Mouse (Mus musculus): ENCODE measurements around the gene Irgc1. TPM values are rescaled to one million over a fixed set of nuclear protein-coding genes. Genes with fewer than 3 reads are reported as not detected.

Gene Irgc1
- polyA plus RNA-seq, 1 experiment from 2014 or later = not detected

DNA sequence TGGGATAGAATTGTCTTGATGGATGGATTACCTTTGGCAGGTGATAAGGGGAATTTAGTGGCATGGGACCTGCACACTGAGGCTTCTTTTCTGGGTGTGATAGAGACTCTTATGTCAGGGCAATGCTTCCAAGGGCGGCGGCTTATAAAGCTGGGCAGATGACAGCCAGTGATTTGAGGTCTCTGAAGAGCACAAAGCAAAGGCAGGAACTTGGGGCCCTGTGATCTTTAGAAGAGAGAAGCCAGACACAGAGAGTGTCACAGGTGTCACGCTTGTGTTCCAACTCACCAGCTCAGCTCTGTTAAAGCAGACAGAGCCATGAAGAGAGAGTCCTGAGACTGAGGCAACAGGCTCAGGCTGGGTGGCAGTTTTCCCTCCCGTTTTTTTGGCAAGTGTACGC is 15.8 kb upstream of the Irgc1 start:
- H3K27ac ChIP-seq (ENCODE audit: low read depth, low read length) = no peak overlapping the region
- peaks cover 4% of the 10 kb centered on the region; the same call in 1 of the 2 replicates for H3K9me3 ChIP-seq (ENCODE audit: control insufficient read depth, low read length)
- WGBS = 88% methylated on average over 5 of the region's 5 CpGs
- H3K9ac ChIP-seq (ENCODE audit: low read length) = no peak overlapping the region
- no peaks in the 10 kb centered on the region for H3K27me3 ChIP-seq (ENCODE audit: control insufficient read depth, insufficient read depth, low read length)
- no peaks in the 10 kb centered on the region; the same call in 1 of the 2 replicates for H3K4me1 ChIP-seq (replicated peaks; ENCODE audit: control insufficient read depth, insufficient read depth, low read length)
- H3K4me2 ChIP-seq (ENCODE audit: low read depth, low read length, severe bottlenecking) = no peak overlapping the region
- H3K36me3 ChIP-seq (ENCODE audit: control insufficient read depth, insufficient read depth, low read length) = no peaks in the 10 kb centered on the region
- no peak overlapping the region for H3K4me3 ChIP-seq (ENCODE audit: low read depth, low read length)
- DNase-seq (ENCODE audit: low spot score) (no peak), ATAC-seq (replicated peaks; ENCODE audit: low FRiP score) (no peak)

DNA sequence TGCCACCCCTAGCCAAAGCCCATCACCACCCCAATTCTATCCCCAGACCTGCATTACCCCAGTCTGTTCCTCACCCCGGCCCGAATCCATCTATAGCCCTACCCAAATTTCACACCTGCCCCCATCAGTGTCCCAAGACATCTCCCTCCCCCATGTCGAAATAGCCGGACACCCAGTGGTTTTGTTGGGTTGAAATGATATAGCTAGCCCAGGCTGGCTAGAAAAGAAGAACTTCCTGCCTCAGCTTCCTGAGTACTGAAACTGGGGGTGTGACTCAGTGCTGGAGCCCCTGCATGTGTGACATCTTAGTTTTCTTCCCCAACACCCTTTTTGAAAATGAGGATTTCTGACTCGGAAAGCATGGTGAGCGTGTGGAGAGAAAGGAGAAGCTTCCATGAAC is 14.7 kb upstream of the Irgc1 start:
- DNase-seq (ENCODE audit: low spot score) (no peak), ATAC-seq (replicated peaks; ENCODE audit: low FRiP score) (no peak)
- Histone ChIP-seq H3K9me3 (ENCODE audit: control insufficient read depth, low read length) (peaks cover 4% of the 10 kb centered on the region; the same call in 1 of the 2 replicates), H3K9ac (ENCODE audit: low read length) (no peak overlapping the region), H3K4me3 (ENCODE audit: low read depth, low read length) (no peak overlapping the region), H3K36me3 (ENCODE audit: control insufficient read depth, insufficient read depth, low read length) (no peaks in the 10 kb centered on the region), H3K27ac (ENCODE audit: low read depth, low read length) (no peak overlapping the region), H3K4me1 (replicated peaks; ENCODE audit: control insufficient read depth, insufficient read depth, low read length) (peaks cover 3% of the 10 kb centered on the region; the same call in 1 of the 2 replicates), H3K4me2 (ENCODE audit: low read depth, low read length, severe bottlenecking) (no peak overlapping the region), H3K27me3 (ENCODE audit: control insufficient read depth, insufficient read depth, low read length) (peaks cover 2% of the 10 kb centered on the region; the same call in 1 of the 2 replicates)
- WGBS = 79% methylated on average over 6 of the region's 6 CpGs

DNA sequence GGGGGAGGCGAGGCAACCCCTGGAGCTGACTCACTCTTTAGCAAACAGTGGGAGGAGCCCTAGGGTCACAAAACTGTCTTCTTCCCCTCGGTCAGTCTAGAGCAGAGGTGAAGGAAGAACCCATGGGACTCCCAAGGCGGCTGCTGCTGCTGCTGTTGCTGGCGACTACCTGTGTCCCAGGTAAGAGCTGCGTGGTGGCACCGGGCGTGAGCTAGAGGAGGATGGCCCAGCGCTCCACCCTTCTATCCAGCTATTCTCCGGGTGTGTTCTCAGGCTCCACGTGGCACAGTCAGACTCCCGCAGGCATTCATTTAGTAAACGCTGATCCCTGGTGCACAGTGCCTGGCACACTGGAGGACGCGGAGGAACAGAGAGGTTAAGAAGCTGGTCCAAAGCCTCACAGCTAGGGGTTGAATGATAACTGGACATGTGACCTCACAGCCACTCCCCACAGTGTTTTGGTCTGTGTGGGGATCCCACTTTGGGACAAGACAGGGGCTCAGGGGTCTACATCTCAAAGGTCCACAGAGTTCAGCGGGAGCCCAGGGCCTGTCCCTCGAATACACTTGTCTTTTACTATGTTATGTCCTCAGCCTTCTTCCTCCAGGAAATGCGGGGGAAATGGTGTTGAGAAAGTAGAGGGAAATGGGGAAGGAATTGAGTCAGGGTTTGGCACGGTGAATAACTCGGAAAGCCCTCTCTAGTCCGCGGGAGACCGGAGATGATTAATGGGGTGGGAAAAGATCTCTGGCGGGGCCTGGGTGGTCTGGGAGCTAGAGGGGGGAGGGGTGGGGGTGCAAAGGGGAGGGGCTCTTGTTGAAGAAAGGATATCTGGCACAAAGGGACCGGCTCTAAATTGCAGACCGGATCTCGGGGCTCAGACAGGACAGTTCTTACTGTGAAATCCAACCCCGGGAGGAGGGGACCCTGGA is 10.6 kb upstream of the Irgc1 start, which contains the start of gene Plaur:
Plaur (plus strand) TSS at position 97 of the 932 bp plus-strand sequence.
- 0 out of 2 replicates have a peak, but pooled peaks have one; percentile 33 for ATAC-seq (replicated peaks; ENCODE audit: low FRiP score)
- Histone ChIP-seq H3K27me3 (ENCODE audit: control insufficient read depth, insufficient read depth, low read length) (peaks cover 2% of the 10 kb centered on the region; the same call in 1 of the 2 replicates), H3K9ac (ENCODE audit: low read length) (no peak within 1 kb of the TSS), H3K36me3 (ENCODE audit: control insufficient read depth, insufficient read depth, low read length) (no peaks in the 10 kb centered on the region), H3K4me1 (replicated peaks; ENCODE audit: control insufficient read depth, insufficient read depth, low read length) (peaks cover 3% of the 10 kb centered on the region; the same call in 1 of the 2 replicates), H3K27ac (ENCODE audit: low read depth, low read length) (no peak within 1 kb of the TSS), H3K9me3 (ENCODE audit: control insufficient read depth, low read length) (no peaks in the 10 kb centered on the region), H3K4me3 (ENCODE audit: low read depth, low read length) (no peak within 1 kb of the TSS), H3K4me2 (ENCODE audit: low read depth, low read length, severe bottlenecking) (peak within 1 kb of the TSS; percentile 26)
- no peak for DNase-seq (ENCODE audit: low spot score)
- WGBS = 12% methylated on average over 27 of the region's 27 CpGs

DNA sequence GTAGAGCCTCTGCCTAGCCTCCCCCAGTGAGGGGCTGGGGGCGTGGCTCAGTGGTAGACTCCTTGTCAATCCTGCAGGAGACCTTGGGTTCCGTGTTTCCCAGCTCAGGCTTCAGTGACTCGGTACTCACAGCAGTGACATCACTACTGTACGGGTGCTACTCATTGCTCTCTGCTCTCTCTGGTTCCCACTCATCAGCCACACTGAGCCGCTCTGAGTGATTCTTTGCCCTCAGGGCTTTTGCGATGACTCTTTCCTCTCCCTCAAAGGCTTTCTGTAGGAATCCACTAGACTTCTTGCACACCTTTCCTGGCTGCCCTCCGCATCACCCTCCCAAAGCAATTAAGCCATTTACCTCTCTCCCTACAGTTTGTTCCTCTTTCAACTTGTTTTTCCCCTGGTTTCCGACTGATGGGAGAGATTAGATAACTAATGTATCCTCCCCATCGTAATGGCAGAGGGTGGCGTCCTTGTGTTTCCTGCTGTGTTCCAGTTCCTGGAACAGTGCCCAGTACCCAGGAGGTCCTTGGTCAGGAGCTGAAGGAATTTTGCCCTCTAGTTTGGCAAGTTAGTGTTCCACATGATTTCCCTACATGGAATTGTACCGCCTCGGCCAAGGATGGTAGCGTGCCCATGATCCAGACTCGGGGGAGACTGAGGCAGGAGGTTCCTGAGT is 9.4 kb upstream of the Irgc1 start:
- Histone ChIP-seq H3K36me3 (ENCODE audit: control insufficient read depth, insufficient read depth, low read length) (no peaks in the 10 kb centered on the region), H3K27me3 (ENCODE audit: control insufficient read depth, insufficient read depth, low read length) (peaks cover 2% of the 10 kb centered on the region; the same call in 1 of the 2 replicates), H3K9me3 (ENCODE audit: control insufficient read depth, low read length) (no peaks in the 10 kb centered on the region), H3K9ac (ENCODE audit: low read length) (no peak overlapping the region), H3K4me1 (replicated peaks; ENCODE audit: control insufficient read depth, insufficient read depth, low read length) (peaks cover 3% of the 10 kb centered on the region; the same call in 1 of the 2 replicates), H3K4me3 (ENCODE audit: low read depth, low read length) (no peak overlapping the region), H3K27ac (ENCODE audit: low read depth, low read length) (no peak overlapping the region), H3K4me2 (ENCODE audit: low read depth, low read length, severe bottlenecking) (no peak overlapping the region)
- ATAC-seq (replicated peaks; ENCODE audit: low FRiP score) (no peak), DNase-seq (ENCODE audit: low spot score) (no peak)
- WGBS = 73% methylated on average over 14 of the region's 14 CpGs

DNA sequence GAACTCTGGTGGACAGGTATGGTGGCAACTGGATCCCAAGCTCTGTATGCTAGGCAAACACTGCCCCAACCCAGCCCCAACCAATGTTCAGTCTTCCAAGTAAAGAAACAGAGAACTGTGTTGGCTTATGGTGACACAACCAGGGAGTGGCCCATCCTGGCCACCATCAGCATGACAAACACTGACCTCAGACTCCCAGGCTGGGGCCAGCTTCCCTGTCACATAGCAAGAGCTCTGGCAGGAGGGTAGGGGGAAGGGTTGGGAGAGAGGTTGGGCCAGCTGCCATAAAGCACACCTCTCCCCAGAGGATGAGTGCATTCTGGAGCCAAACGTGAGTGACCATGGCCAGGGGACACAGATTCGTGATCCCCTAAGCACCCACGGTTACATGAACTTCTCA is 7.7 kb upstream of the Irgc1 start:
- 85% methylated on average over 3 of the region's 3 CpGs for WGBS
- Histone ChIP-seq H3K27ac (ENCODE audit: low read depth, low read length) (no peak overlapping the region), H3K9me3 (ENCODE audit: control insufficient read depth, low read length) (no peaks in the 10 kb centered on the region), H3K4me3 (ENCODE audit: low read depth, low read length) (no peak overlapping the region), H3K9ac (ENCODE audit: low read length) (no peak overlapping the region), H3K4me2 (ENCODE audit: low read depth, low read length, severe bottlenecking) (no peak overlapping the region), H3K4me1 (replicated peaks; ENCODE audit: control insufficient read depth, insufficient read depth, low read length) (peaks cover 3% of the 10 kb centered on the region; the same call in 1 of the 2 replicates), H3K27me3 (ENCODE audit: control insufficient read depth, insufficient read depth, low read length) (peaks cover 2% of the 10 kb centered on the region; the same call in 1 of the 2 replicates), H3K36me3 (ENCODE audit: control insufficient read depth, insufficient read depth, low read length) (no peaks in the 10 kb centered on the region)
- ATAC-seq (replicated peaks; ENCODE audit: low FRiP score) = no peak
- no peak for DNase-seq (ENCODE audit: low spot score)

DNA sequence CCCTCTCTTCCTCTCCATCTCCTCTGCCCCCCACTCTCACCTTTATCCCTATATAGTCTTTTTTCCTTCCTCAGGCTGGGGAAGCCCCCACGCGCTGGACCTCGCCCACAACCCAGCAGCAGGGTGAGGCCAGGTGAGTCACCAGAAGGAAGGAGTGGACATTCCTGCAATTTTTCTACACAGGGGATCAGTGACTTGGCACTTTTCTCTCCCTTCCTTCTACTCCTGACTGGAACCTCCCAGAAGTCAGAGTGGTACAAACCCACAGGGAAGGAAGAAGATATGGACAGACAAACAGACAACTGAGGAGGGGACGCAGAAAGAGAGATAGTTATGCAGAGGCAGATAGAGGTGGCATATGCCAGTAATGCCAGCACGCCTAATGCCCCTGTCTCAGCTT is 7.3 kb upstream of the Irgc1 start:
- H3K4me2 ChIP-seq (ENCODE audit: low read depth, low read length, severe bottlenecking) = no peak overlapping the region
- no peak overlapping the region for H3K9ac ChIP-seq (ENCODE audit: low read length)
- ATAC-seq (replicated peaks; ENCODE audit: low FRiP score) = no peak
- H3K4me3 ChIP-seq (ENCODE audit: low read depth, low read length) = no peak overlapping the region
- H3K9me3 ChIP-seq (ENCODE audit: control insufficient read depth, low read length) = no peaks in the 10 kb centered on the region
- DNase-seq (ENCODE audit: low spot score) = no peak
- peaks cover 3% of the 10 kb centered on the region; the same call in 1 of the 2 replicates for H3K4me1 ChIP-seq (replicated peaks; ENCODE audit: control insufficient read depth, insufficient read depth, low read length)
- peaks cover 2% of the 10 kb centered on the region; the same call in 1 of the 2 replicates for H3K27me3 ChIP-seq (ENCODE audit: control insufficient read depth, insufficient read depth, low read length)
- WGBS = 76% methylated on average over 5 of the region's 5 CpGs
- no peaks in the 10 kb centered on the region for H3K36me3 ChIP-seq (ENCODE audit: control insufficient read depth, insufficient read depth, low read length)
- no peak overlapping the region for H3K27ac ChIP-seq (ENCODE audit: low read depth, low read length)

DNA sequence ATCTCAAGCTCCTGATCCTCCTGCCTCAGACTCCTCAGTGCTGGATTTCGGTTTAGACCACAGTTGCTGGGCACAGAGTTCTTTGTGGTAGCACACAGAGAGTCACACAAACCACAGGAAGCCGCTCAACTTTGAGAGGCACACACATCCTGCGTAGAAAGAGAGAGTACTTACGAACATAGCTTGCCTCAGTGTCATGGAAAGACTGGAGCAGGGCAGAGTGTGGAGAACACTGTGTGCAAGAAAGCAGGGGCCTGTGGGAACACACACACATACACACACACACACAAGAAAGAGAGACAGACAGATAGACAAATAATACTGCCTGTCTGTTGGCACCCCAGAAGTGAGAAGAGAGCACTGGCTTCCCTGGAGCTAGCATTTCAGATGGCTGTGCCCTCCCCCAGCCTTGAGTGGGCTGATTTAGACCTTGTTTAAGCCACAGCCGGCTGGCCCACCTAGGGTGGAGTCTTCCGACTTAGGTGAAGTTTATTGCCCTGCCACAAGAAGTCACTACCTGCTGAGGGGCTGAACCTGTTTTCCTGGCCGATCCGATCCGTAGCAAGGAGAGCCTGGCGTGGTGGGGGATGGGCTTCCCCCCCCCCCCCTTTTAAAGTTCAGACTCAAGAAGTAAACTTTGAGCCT is 5.8 kb upstream of the Irgc1 start:
- no peak for ATAC-seq (replicated peaks; ENCODE audit: low FRiP score)
- Histone ChIP-seq H3K9me3 (ENCODE audit: control insufficient read depth, low read length) (no peaks in the 10 kb centered on the region), H3K9ac (ENCODE audit: low read length) (no peak overlapping the region), H3K27me3 (ENCODE audit: control insufficient read depth, insufficient read depth, low read length) (peaks cover 2% of the 10 kb centered on the region; the same call in 1 of the 2 replicates), H3K4me2 (ENCODE audit: low read depth, low read length, severe bottlenecking) (no peak overlapping the region), H3K27ac (ENCODE audit: low read depth, low read length) (no peak overlapping the region), H3K4me1 (replicated peaks; ENCODE audit: control insufficient read depth, insufficient read depth, low read length) (peaks cover 3% of the 10 kb centered on the region; the same call in 1 of the 2 replicates), H3K36me3 (ENCODE audit: control insufficient read depth, insufficient read depth, low read length) (no peaks in the 10 kb centered on the region), H3K4me3 (ENCODE audit: low read depth, low read length) (no peak overlapping the region)
- no peak for DNase-seq (ENCODE audit: low spot score)
- WGBS = 75% methylated on average over 10 of the region's 10 CpGs

DNA sequence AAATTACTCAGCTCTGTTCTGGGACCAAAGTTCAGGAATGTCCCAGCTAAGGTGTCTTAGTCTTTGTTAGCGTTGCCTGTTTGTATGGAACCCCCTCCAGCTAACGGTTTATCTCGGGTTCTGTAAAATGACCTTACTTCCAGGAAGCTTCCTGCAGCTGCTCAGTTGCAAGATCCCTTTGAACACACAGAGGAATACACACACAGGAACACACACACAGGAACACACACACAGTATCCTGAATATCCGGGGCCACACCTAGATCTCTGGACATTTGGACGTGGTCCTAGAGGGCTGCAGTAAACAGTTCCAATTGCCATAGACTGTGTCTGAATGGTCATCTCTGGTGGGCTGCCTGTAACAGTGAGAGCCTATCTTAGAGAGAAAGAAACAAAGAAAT is 3.6 kb upstream of the Irgc1 start:
- ATAC-seq (replicated peaks; ENCODE audit: low FRiP score) = no peak

More for the DNA sequence above, 3.6 kb upstream of the Irgc1 start:
- no peak overlapping the region for H3K4me2 ChIP-seq (ENCODE audit: low read depth, low read length, severe bottlenecking)
- WGBS = 89% methylated on average over 5 of the region's 5 CpGs
- no peaks in the 10 kb centered on the region for H3K36me3 ChIP-seq (ENCODE audit: control insufficient read depth, insufficient read depth, low read length)
- H3K27me3 ChIP-seq (ENCODE audit: control insufficient read depth, insufficient read depth, low read length) = no peaks in the 10 kb centered on the region
- H3K9ac ChIP-seq (ENCODE audit: low read length) = no peak overlapping the region
- no peaks in the 10 kb centered on the region for H3K4me1 ChIP-seq (replicated peaks; ENCODE audit: control insufficient read depth, insufficient read depth, low read length)
- H3K4me3 ChIP-seq (ENCODE audit: low read depth, low read length) = no peak overlapping the region
- DNase-seq (ENCODE audit: low spot score) = no peak
- no peak overlapping the region for H3K27ac ChIP-seq (ENCODE audit: low read depth, low read length)
- no peaks in the 10 kb centered on the region for H3K9me3 ChIP-seq (ENCODE audit: control insufficient read depth, low read length)

Data from forebrain, embryonic 11.5 days (tissue).